Mouse (Mus musculus) spleen, embryonic (tissue): ENCODE data around the gene Chrm3.
"Not testable (repeated sequence)": the region's sequence is repeated elsewhere in the genome, so short reads cannot be mapped to it uniquely, and the experiment has no call there.

Experiments used
- CTCF ChIA-PET: fragments of 350-600 bp; sonication (Branson Sonifier 250); formaldehyde crosslinking; loops from one replicate; lab custom pipeline; 2022; lab: Charles Lee

Chrm3 gene

DNA sequence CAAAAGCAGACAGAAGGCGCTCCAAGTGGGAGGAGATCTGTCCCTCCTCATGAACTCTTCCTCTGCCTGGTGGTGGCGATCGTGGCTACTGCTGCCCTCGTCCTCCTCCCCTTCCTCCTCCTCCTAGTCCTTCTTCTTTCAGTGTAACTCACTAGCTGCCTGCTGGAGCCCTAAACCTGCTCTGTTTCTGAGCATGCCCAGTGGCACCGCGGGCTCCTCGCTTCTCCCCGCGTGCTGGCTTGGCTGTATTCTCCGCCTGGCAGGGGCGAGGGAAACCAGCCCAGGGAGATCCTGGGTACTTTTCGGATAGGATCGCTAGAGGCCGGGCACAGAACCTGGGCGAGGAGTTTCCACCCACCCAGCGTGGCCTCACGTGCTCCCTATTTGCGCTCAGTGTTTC lies at the start of gene Chrm3:
Chrm3 (minus strand) TSS at position 71 of the 400 bp plus-strand sequence.
- CTCF ChIA-PET, result no interaction called here

DNA sequence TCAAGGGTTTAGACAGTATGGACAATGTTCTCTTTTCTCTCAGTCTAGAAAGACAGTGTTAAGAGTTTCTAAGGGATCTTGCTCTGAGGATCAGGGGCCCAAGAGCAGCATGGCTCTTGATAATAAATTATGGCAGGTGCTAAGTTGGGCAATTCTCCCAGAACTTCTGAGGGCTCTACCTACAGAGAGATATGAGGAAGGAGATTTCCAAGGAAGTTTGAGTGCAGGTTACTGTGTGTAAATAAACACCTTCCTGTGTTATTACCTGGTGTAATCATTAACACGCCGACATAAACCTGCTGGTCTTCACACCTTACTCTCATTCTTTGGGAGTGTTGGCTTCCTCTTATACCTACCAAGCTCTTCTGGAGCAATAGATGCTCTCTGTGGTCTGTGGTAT lies 33.7 kb upstream of the Chrm3 start:
- CTCF ChIA-PET, result no interaction called here

DNA sequence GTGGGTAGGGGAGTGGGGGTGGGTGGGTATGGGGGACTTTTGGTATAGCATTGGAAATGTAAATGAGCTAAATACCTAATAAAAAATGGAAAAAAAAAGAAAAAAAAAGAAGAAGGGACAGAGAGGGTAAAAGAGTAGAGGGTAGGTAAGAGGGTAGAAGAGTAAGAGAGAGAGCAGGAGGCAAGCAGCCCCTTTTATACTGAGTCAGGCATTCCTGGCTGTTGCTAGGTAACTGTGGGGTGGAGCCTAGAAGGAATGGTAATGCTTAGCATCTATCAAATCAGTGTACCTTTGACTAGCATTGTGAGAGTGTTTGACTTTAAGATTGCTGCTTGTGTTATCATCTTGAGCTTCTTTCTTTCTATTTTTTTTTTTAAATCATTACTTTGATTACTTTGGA lies 14.8 kb upstream of the Chrm3 start:
- CTCF ChIA-PET, result not testable (repeated sequence)

DNA sequence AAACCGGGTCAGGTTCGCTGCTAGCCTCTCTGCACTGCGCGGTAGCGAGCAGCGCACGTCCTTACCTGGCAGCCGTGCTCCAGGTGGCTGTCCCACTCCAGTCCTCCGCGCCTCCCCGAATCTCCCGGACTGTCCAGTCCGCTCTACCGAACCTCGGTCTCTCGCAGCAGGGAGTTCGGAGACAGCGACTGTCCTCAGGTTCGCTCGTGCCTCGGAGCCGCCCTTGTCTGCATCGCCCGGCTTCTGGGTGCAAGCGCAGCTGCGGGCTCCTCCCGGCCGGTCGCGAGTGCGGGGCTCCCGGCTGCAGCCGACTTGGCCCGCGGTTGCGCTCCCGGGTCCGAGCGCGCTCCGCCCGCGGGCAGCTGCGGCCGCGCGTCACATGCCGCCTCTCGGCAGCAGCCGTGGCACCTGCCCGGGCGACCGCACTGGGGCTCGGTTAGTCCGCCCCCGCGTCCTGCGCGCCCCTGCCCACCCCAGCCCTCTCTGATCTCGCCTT lies 400 bp downstream of the Chrm3 start:
- CTCF ChIA-PET, result no interaction called here

DNA sequence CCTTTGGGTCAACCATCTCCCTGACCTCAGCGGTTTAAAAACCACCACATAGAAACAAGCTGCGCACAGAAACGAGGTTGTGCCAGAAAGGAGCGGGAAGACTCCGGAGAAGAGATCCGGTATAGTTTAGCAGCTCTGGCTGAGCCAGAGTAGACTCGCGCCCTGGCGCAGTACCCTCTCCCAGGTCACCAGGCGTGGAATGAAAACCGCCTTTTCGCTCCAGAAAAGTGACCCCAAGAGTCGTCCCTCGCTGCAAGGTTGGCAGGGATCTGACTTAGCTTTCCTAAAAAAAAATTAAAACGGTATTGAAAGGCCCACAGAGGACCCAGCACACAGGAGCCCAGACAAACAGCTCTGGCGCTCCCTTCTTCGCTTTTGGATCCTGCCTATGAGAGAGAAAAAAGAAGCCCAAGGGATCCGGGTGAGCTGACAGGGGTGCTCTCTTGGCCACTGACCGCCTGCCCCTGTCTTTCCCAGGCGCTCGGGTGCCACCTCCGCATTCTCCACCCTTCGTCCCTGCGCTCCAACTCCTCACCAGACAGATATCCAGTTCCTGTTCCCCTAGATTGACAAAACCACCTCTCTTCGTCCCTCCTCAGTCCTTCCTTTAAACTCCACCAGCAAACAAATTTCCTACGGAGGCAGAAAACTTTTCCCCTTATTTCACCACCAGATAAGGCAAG lies 990 bp downstream of the Chrm3 start:
- CTCF ChIA-PET, result no interaction called here

DNA sequence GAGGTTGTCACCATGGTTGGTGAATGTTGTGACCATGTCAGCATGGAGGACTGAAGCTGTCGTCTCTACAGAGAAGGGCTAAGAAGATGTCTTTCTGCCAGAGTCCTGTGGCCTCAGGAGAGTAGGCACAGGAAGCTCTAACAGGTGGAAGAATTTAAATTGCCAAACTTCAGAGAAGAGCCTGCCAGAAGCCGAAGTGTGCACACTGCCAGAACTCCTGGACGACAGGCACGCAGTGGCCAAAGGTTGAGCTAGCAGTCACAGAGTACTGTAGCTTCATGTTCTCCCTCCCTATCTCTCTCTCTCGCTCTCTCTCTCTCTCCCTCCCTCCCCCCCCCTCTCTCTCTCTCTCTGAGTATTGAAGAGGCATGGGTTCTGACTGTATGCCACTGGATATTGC lies 4.9 kb downstream of the Chrm3 start:
- CTCF ChIA-PET, result no interaction called here

DNA sequence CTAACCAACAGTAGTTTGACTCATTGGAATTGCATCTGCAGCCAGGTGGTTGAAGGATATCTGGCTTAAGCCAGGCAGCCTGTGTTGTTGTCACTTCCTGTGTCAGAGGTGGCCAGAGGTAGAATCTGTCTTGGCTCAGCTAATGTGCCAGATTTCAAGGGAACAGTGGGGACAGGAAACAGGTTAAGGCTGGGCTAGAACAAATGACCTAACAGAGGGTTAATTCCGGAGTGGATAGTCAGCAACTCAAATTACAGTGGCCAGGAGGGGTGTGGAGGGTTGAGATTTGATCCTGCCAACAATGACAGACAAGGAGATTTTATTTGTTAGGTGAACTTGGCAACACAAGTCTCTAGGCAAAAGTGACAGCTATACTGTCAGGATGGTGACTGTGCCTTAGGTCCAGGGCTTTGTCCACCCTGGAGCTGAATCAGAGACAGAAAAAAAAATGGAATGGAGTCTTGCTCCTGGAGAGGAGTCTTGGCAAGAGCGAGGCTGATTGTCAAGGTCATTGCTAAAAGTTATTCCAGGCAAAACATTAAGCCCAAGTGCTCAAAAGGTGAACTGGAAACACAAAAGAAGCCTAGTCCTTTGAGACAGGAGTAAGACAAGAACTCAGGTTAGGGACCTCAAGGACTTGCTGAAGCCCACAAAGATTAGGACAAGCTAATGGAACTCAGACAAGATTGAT lies 5.6 kb downstream of the Chrm3 start:
- CTCF ChIA-PET, result no interaction called here

DNA sequence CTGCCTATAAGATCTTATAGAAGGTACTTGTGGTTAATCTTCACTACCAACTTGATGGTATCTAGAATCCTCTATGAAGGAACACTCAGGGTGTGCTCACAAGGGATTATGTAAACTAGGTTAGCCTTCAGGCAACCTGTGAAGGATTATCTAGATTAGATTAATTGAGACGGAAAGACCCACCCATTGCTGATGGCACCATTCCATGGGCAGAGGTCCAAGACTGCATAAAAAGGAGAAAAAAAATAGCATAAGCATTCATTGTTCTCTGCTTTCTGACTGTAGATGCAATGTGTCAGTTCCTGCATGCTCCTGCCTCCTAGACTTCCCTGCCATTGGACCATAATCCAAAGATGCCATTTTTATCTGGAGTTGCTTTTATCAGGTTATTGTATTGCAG lies 8.5 kb downstream of the Chrm3 start:
- CTCF ChIA-PET, result no interaction called here

DNA sequence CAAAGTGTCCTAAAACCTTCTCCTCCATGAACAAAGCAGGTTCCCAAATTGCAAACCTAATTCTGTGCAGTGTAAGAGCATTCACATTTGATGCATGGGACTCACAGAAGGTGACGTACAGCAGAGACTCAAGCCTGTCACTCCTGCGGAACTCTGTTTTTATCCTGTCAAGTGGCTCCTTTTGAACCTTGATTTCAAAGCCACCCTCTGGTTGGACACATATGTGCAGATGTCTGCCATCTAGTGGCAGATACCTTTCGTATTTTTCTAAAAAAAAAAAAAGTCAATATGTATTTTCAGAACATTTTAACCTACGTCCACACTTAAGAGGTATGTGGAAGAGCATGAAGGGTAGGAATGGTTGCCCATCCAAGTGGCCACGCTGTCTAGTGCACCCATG lies 16.3 kb downstream of the Chrm3 start:
- CTCF ChIA-PET, result interaction anchor here (0.9 kb wide), 1 partner anchor 461 kb away, joined by 3 read pairs; no protein-coding TSS in a partner anchor

DNA sequence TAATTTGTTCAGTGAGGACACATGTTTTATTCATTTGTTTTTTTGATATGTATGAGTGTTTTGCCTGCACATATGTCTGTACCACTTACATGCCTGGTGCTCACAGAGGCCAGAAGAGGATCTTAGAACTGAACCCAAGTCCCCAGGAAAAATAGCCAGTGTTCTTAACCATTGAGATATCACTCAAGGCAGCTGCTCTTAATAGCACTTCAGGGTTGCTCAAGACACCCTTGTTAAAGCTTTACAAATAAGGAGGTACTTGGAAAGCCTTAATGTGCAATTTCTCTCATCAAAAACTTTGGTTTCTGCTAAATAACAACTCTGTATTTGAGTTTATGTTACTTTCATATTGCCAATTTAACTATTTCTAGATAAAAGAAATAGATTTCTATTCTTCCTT lies 25.1 kb downstream of the Chrm3 start:
- CTCF ChIA-PET, result no interaction called here

DNA sequence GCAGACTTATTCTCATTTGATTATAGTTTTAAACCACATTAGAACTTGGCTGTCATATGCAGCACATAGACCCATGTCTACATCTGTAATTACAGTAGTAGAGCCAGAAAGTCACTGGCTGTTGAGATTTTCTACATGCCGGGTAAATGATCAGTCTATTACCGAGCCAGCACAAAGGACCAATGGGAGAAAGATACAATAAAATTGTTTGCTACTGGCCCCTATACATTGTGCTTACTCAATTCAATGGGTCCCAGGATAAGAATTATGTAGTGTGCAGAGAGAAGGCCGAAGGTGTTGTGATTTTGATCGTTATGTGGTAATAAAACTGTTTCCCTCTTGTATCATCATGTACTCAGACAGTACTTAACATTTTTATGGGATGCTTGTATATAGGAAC lies 27.9 kb downstream of the Chrm3 start:
- CTCF ChIA-PET, result no interaction called here

DNA sequence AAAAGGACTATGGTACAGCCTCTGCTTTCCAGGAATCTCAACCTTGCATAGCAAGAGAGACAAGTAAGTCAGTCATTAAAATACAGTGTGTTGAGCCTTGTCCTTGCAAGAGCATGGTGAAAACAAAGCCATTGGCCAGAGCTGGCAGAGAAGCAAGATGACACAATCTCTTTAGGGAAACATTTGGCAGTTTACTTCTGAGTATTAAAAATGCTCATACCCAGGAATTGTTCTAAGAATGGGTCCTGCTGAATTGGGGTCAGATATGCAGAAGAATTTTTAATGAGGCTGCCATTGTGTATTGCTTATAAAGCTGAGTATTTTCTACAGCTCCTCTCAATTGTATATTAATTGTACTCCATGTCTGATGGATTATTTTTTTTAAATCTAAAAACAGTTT lies 50.8 kb downstream of the Chrm3 start:
- CTCF ChIA-PET, result no interaction called here

DNA sequence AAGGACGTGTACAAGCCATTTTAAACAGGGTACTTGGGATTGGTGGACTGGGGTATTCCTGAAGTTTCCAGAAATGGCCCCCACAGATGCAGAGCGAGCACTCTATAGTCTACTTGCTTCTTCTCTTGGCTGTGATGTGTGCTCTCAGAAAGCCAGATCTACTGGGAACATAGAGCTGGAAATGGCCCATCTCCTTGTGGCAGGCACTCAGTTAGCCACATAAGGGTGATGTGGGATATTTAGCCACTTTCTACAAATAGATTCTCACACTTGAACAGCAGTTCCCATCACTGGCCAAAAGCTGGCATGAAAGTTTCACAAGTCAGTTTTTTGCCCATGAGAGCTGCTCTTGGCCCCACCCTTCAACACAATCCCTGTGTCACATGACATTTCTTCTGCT lies 65.5 kb downstream of the Chrm3 start:
- CTCF ChIA-PET, result no interaction called here

DNA sequence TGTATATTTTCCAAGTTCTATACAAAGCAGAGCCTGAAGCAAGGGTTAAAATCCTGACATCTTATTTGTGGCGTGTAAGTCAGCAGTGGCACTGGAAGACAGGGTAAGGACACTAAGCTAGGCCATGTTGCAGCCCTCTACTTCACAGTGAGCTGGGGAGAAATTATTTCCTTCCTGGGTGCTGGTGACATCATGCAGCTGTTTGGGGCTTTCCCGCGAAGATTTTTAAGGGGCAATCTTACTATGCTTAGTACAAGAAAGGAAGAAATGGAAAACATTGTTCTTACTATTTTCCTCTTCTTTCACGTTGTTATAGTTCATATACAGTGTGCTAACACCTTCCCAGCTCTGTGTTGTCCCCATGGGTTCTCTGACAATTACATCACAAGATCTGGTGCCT lies 76.3 kb downstream of the Chrm3 start:
- CTCF ChIA-PET, result no interaction called here

DNA sequence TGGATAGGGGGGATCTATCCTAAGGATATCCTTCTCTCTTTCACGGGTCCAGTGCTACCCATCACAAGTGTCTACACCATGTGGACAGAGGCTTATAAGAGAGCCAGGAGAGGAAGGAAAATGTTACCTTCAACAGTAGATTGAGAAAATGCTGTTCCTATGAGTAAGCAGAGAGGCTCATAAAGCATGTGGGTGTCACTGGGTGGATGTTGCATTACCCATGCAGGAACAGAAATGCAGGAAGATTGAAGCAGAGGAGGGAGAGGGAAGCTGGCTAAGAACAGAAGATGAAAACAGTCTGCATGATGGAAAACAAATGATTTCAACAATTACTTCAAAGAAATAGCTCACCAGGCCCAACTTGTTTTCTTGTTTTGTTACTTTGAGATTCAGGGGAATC lies 85.7 kb downstream of the Chrm3 start:
- CTCF ChIA-PET, result no interaction called here

DNA sequence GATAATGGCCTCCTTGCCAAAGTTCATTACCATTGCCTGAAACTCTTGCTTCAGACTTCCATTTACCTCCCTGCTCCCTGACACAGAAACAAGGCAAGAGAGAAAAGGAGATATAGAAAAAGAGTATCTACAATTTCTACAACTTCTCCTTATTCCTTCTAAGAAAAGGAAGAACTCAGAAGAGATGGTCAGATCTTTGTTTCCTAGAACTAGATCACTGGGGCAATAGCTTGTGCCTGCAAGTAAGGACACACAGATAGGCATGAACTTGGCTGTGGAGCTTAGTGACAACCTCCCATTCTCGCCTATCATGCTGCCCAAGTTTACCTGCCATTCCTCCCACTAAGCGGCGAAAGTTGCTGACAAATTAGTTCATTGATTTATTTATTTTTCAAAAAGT lies 96.9 kb downstream of the Chrm3 start:
- CTCF ChIA-PET, result no interaction called here

DNA sequence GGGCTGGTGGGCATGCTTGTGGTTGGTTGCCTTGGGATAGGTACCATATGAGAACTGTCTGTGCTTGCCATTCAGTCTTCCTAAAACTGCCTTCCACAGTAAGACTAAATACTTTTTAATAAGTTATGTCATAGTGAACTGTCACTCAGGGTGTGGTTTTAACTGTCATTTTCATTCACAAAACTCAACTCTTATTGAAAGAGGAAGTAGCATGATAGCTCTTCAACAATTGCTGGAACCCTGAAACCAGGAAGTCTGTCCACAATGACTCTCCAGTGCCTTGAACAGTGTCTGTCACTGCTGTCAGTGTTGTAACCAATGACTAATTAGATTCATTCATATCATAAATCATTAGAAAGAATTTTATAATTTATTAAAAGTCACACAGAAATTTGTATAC lies 107.6 kb downstream of the Chrm3 start:
- CTCF ChIA-PET, result no interaction called here

DNA sequence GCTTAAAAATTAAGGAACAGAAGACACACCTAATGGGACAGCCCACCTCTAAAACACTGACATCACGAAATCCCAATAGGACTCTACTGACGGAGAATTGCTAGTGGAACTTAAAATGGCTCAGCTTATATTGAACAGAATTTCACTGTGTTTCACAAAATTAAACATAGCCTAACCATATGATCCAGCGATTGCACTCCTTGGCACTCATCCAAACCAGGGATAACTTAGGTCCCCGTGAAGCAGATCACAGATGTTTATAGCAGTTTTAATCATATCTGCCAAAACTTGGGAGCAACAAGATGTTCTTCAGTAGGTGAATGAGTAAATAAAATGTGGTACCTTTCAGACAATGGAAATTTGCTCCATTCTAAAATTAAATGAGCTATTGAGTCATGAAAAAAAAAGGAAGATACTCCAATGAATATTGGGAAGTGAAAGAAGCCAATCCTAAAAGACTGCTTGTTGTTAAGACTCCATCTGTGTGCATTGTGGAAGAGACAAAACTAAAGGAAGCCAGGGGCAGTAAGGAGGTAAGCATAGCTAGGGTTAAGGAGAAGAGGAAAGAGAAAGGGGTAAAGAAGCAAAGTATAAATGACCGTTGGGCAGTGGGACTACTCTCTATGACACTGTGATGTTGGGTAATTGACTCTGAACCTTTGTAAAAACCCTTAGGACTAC lies 109.0 kb downstream of the Chrm3 start:
- CTCF ChIA-PET, result interaction anchor here (0.8 kb wide), 1 partner anchor 84 kb away, joined by 3 read pairs; no protein-coding TSS in a partner anchor

DNA sequence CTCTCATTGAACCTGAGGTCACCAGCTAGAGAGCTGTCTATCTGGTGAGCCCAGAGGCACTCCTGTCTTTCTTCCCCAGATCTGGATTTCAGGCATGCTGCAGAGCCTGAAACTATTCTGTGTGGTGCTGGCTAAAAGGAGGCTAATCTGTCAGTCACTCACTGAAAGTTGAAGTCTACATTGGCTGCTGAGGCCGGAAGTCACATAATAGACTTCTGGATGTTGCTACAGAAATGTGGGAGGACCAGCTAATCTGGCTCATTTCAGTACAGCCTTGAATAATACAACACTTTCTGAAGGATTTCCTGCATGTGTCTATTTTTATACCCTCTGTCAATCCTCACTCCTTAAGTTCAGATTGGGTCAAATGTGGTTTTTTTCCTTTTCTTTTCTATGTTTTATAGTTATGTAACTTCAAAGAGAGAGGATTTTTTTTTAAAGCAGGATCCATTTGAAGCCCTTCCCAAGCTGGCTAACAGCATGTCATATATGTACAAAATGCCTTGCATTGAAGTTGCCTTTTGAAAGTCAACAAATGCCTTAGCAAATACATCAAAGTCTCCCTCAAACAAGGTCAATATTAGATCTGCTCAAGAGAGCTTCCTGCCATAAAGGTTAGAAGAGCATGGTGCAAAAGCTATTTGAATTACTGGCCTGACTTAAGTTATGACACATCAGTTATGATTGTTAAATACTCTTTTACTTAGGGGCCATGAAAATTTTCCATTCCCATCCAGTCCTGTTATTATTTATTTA lies 116.2 kb downstream of the Chrm3 start:
- CTCF ChIA-PET, result interaction anchor here (0.7 kb wide), 1 partner anchor 584 kb away, joined by 3 read pairs; no protein-coding TSS in a partner anchor

DNA sequence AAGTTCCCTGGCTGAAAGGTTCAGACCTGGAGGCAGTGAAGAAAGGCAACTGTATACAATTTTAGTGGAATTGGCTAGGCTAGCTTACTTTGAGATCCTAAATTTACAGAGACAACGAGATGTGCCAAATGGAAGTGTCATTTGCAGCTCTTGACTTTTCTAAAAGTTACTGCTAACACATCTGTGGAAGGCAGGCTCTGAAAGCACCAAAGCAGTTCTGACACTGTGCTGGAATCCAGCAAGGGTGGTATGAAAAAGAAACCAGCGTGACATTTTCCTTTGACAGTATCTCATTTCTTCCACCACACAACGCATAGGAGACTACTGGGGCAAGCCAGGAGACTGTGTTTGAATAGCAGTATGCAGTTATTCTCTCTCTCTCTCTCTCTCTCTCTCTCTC lies 120.4 kb downstream of the Chrm3 start:
- CTCF ChIA-PET, result no interaction called here

DNA sequence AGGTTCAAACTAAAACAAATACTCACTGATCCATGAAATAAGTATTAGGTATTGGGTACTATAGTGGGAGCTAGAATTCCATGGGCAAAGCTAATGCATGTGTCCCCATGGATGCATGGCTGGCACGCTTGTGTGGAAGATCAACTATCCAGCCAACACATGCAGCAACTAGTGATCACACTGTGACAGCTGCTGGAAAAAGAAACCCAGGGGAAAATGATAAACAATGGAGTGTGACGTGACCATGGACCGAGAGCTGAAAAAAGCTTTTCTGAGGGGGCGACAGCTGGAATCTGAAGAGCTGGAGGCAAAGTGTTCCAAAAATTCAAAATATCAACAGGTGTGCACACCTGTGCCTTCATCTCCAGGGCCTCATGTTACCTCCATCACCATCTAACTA lies 120.8 kb downstream of the Chrm3 start:
- CTCF ChIA-PET, result no interaction called here

DNA sequence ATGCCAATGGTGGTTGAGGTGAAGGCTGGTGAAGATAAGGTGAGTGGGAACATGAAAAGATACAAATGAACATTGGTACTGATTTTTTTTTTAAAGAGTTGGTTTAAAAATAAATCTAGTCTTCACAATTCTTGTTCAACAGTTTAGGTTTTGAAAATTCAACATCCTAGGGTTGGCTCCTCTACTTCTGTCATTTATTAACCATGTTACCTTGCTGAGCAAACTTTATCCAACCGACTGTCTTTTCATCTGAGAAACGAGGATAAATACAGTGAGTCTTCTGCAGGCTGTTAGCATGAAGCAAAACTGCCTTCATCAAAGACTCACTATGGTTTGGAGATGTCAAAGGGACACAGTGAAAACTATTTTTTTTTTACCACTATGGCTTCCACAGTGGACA lies 123.0 kb downstream of the Chrm3 start:
- CTCF ChIA-PET, result no interaction called here
